Mouse (Mus musculus) CH12.LX (cell line): Measurements from ENCODE around the gene Sorcs3. TPM values are rescaled to one million over a fixed set of nuclear protein-coding genes. Genes with fewer than 3 reads are reported as not detected.

Source experiments
- DNase-seq: peaks from one replicate; pipeline ENCODE4 v3.0.0-alpha.2; 2013; ENCODE audit errors: extremely low read depth
- H3K27ac ChIP-seq: 2 replicates; pipeline ENCODE4 v1.5.1; 2012; ENCODE audit warnings: low read depth, mild to moderate bottlenecking, control low read depth, moderate library complexity; ENCODE audit not compliant: insufficient read depth
- H3K27me3 ChIP-seq: replicated peaks from 2 replicates; pipeline ENCODE3; 2012; ENCODE audit warnings: inconsistent platforms
- H3K36me3 ChIP-seq, 2 experiments: replicated peaks in 1 of 2; 2 replicates each; pipeline versions ENCODE3 to v1.6.1; 2012; ENCODE audit warnings: inconsistent platforms in 1 of 2, low read length in 1 of 2, mild to moderate bottlenecking in 1 of 2, mixed read lengths in 1 of 2, moderate library complexity in 1 of 2; ENCODE audit not compliant: control insufficient read depth in 1 of 2, insufficient read depth in 1 of 2
- H3K4me1 ChIP-seq, 2 experiments: 2 replicates each; pipeline ENCODE4 v1.6.1; 2012; ENCODE audit warnings: inconsistent platforms in 1 of 2, moderate library complexity in 1 of 2; ENCODE audit not compliant: insufficient read depth in 2 of 2, control insufficient read depth in 1 of 2
- H3K4me2 ChIP-seq: 2 replicates; pipeline ENCODE4 v1.6.1; 2012; ENCODE audit warnings: low read depth, mild to moderate bottlenecking, control low read depth; ENCODE audit not compliant: poor library complexity, insufficient read depth, severe bottlenecking
- H3K4me3 ChIP-seq, 3 experiments: fragments of 150-350 bp in 1 of 3; sonication (generic) in 1 of 3; replicated peaks in 1 of 3; 2 replicates each; pipeline versions ENCODE3 to v1.5.1; 2011 to 2012; ENCODE audit warnings: low read depth in 2 of 3, low read length in 2 of 3, mild to moderate bottlenecking in 2 of 3, moderate library complexity in 2 of 3, control low read depth in 1 of 3, improper control_type of control experiment in 1 of 3, inconsistent platforms in 1 of 3, mixed read lengths in 1 of 3; ENCODE audit not compliant: poor library complexity in 1 of 3
- H3K79me2 ChIP-seq: replicated peaks from 2 replicates; pipeline ENCODE4 v1.6.1; 2012; ENCODE audit warnings: mild to moderate bottlenecking, moderate library complexity; ENCODE audit not compliant: control insufficient read depth, poor library complexity, insufficient read depth, severe bottlenecking; ENCODE audit errors: extremely low read depth
- H3K9ac ChIP-seq: 2 replicates; pipeline ENCODE4 v1.6.1; 2012; ENCODE audit warnings: low read depth, mild to moderate bottlenecking, control low read depth, moderate library complexity; ENCODE audit not compliant: insufficient read depth
- H3K9me3 ChIP-seq: replicated peaks from 2 replicates; pipeline ENCODE3; 2012; ENCODE audit warnings: low read length, inconsistent platforms, mixed read lengths
- BHLHE40 ChIP-seq: IDR thresholded peaks from 2 replicates; pipeline ENCODE4 v1.6.1; 2011; ENCODE audit warnings: mild to moderate bottlenecking, low read depth, low read length, improper control_type of control experiment
- CHD1 ChIP-seq: IDR thresholded peaks from 2 replicates; pipeline ENCODE4 v1.6.1; 2012; ENCODE audit warnings: low read depth, low read length, improper control_type of control experiment, inconsistent platforms
- CHD2 ChIP-seq: IDR thresholded peaks from 2 replicates; pipeline ENCODE4 v1.6.1; 2011; ENCODE audit warnings: low read length, improper control_type of control experiment
- CTCF ChIP-seq, 2 experiments: IDR thresholded peaks in 1 of 2; conservative IDR thresholded peaks in 1 of 2; 2 replicates each; pipeline ENCODE4 v1.5.1; 2011 to 2012; ENCODE audit warnings: low read depth in 2 of 2, low read length in 2 of 2, improper control_type of control experiment in 1 of 2, inconsistent platforms in 1 of 2, mild to moderate bottlenecking in 1 of 2, moderate library complexity in 1 of 2
- E2F4 ChIP-seq: IDR thresholded peaks from 2 replicates; pipeline ENCODE4 v1.6.1; 2011; ENCODE audit warnings: low read depth, low read length, improper control_type of control experiment; ENCODE audit not compliant: insufficient replicate concordance
- ELF1 ChIP-seq: IDR thresholded peaks from 2 replicates; pipeline ENCODE4 v1.6.1; 2014; ENCODE audit warnings: low read depth, mild to moderate bottlenecking, inconsistent platforms, low read length, improper control_type of control experiment
- HCFC1 ChIP-seq: IDR thresholded peaks from 2 replicates; pipeline ENCODE4 v1.6.1; 2012; ENCODE audit warnings: low read depth, mild to moderate bottlenecking, inconsistent platforms, low read length, improper control_type of control experiment
- IRF4 ChIP-seq: IDR thresholded peaks from 2 replicates; pipeline ENCODE4 v1.6.1; 2014; ENCODE audit warnings: low read depth, mild to moderate bottlenecking, inconsistent platforms, low read length, improper control_type of control experiment
- JUND ChIP-seq: conservative IDR thresholded peaks from 2 replicates; pipeline ENCODE4 v1.6.1; 2011; ENCODE audit warnings: low read depth, low read length, improper control_type of control experiment
- KAT2A ChIP-seq: IDR thresholded peaks from 2 replicates; pipeline ENCODE4 v1.6.1; 2012; ENCODE audit warnings: low read length, improper control_type of control experiment, inconsistent platforms; ENCODE audit not compliant: insufficient replicate concordance
- MAFK ChIP-seq: IDR thresholded peaks from 2 replicates; pipeline ENCODE4 v1.6.1; 2011; ENCODE audit warnings: low read length, improper control_type of control experiment; ENCODE audit not compliant: insufficient replicate concordance
- MAX ChIP-seq: IDR thresholded peaks from 2 replicates; pipeline ENCODE4 v1.6.1; 2011; ENCODE audit warnings: low read length, improper control_type of control experiment
- MAZ ChIP-seq: IDR thresholded peaks from 2 replicates; pipeline ENCODE4 v1.6.1; 2012; ENCODE audit warnings: low read depth, mild to moderate bottlenecking, inconsistent platforms, low read length, improper control_type of control experiment, moderate library complexity
- MEF2A ChIP-seq: IDR thresholded peaks from 2 replicates; pipeline ENCODE4 v1.6.1; 2014; ENCODE audit warnings: low read depth, mild to moderate bottlenecking, inconsistent platforms, low read length, improper control_type of control experiment, borderline replicate concordance
- MXI1 ChIP-seq: IDR thresholded peaks from 2 replicates; pipeline ENCODE4 v1.6.1; 2011; ENCODE audit warnings: mild to moderate bottlenecking, low read depth, low read length, improper control_type of control experiment
- NELFE ChIP-seq: IDR thresholded peaks from 2 replicates; pipeline ENCODE4 v1.6.1; 2011; ENCODE audit warnings: low read depth, low read length, improper control_type of control experiment
- PAX5 ChIP-seq: IDR thresholded peaks from 2 replicates; pipeline ENCODE4 v1.6.1; 2012; ENCODE audit warnings: low read length, inconsistent platforms, mixed read lengths
- POLR2A ChIP-seq: IDR thresholded peaks from 2 replicates; pipeline ENCODE4 v1.6.1; 2011; ENCODE audit warnings: low read depth, mild to moderate bottlenecking, improper control_type of control experiment, low read length
- POLR2AphosphoS2 ChIP-seq: IDR thresholded peaks from 2 replicates; pipeline ENCODE4 v1.6.1; 2011; ENCODE audit warnings: low read depth, low read length, improper control_type of control experiment
- RAD21 ChIP-seq: IDR thresholded peaks from 2 replicates; pipeline ENCODE4 v1.6.1; 2011; ENCODE audit warnings: low read depth, mild to moderate bottlenecking, low read length, improper control_type of control experiment, moderate library complexity
- SIN3A ChIP-seq: IDR thresholded peaks from 2 replicates; pipeline ENCODE4 v1.6.1; 2012; ENCODE audit warnings: low read length, improper control_type of control experiment, inconsistent platforms
- TBP ChIP-seq: conservative IDR thresholded peaks from 2 replicates; pipeline ENCODE4 v1.6.1; 2011; ENCODE audit warnings: low read depth, low read length, improper control_type of control experiment
- USF1 ChIP-seq: IDR thresholded peaks from 2 replicates; pipeline ENCODE4 v1.6.1; 2014; ENCODE audit warnings: low read depth, mild to moderate bottlenecking, inconsistent platforms, low read length, improper control_type of control experiment
- USF2 ChIP-seq: conservative IDR thresholded peaks from 2 replicates; pipeline ENCODE4 v1.6.1; 2011; ENCODE audit warnings: low read depth, low read length, improper control_type of control experiment
- ZC3H11A ChIP-seq: IDR thresholded peaks from 2 replicates; pipeline ENCODE4 v1.6.1; 2012; ENCODE audit warnings: low read depth, mild to moderate bottlenecking, inconsistent platforms, low read length, improper control_type of control experiment
- ZMIZ1 ChIP-seq: IDR thresholded peaks from 2 replicates; pipeline ENCODE4 v1.6.1; 2012; ENCODE audit warnings: low read depth, mild to moderate bottlenecking, inconsistent platforms, low read length, improper control_type of control experiment
- ZNF384 ChIP-seq: IDR thresholded peaks from 2 replicates; pipeline ENCODE4 v1.6.1; 2012; ENCODE audit warnings: low read depth, low read length, improper control_type of control experiment, inconsistent platforms
- dilution Hi-C: fragments of 300-500 bp; cut with MboI; formaldehyde crosslinking; loops from 2 replicates; pipeline ENCODE4 v1.14.3; 2020; ENCODE audit warnings: low sequenced_read_pairs; ENCODE audit not compliant: extremely low pct_unique_long_range_greater_than_20kb, extremely low pct_ligation_motif_present
- in situ Hi-C: fragments of 300-500 bp; cut with MboI; formaldehyde crosslinking; loops from 3 replicates; pipeline ENCODE4 v1.14.3; 2019; ENCODE audit warnings: low sequenced_read_pairs, low pct_ligation_motif_present, low pct_unique_long_range_greater_than_20kb, mixed read lengths
- polyA plus RNA-seq: library from polyadenylated mRNA; unstranded; fragments of >175 nt; gene quantifications from 2 replicates; pipeline ENCODE4 v1.2.1, GENCODE M21; 2012; ENCODE audit warnings: low read depth; ENCODE audit not compliant: insufficient read length
- total RNA-seq, 2 experiments: library from RNA; depleted of rRNA; stranded (reverse); fragments of 300-350 nt in 1 of 2; fragments of >200 nt in 1 of 2; gene quantifications; 2 replicates each; pipeline ENCODE4 v1.2.3; 2012 to 2014

Gene Sorcs3
- total and polyA plus RNA-seq, 3 experiments, result not detected

- in situ Hi-C loops, result no loop called here
- Histone ChIP-seq H3K36me3 (no peaks in the 10 kb centered on the region), H3K4me1 (no peaks in the 10 kb centered on the region), H3K27ac (no peak overlapping the region), H3K9me3 (peaks cover 66% of the 10 kb centered on the region), H3K79me2 (no peaks in the 10 kb centered on the region), H3K9ac (no peak overlapping the region), H3K4me3 (no peak overlapping the region)
- no peak for DNase-seq
- TF ChIP-seq MXI1, result no peak
- no peak for TF ChIP-seq IRF4
- no peak for TF ChIP-seq RAD21
- no peak for TF ChIP-seq ZC3H11A
- no peak for TF ChIP-seq HCFC1
- no peak for TF ChIP-seq MAFK
- no peak for TF ChIP-seq USF2
- no peak for TF ChIP-seq MAX
- TF ChIP-seq CHD1, result no peak
- no peak for TF ChIP-seq TBP
- TF ChIP-seq KAT2A, result no peak
- TF ChIP-seq ZMIZ1, result no peak
- TF ChIP-seq MEF2A, result no peak
- TF ChIP-seq ELF1, result no peak
- no peak for TF ChIP-seq POLR2AphosphoS2
- no peak for TF ChIP-seq CHD2
- TF ChIP-seq POLR2A, result no peak
- no peak for TF ChIP-seq CTCF (conservative IDR thresholded peaks at IDR 0.05 in 1 of 2, IDR thresholded peaks at IDR 0.05 in 1 of 2; ENCODE audit: low read depth in 2 of 2, low read length in 2 of 2)
- TF ChIP-seq, all 38 proteins: peak for 0
- dilution Hi-C loops, result no loop called here
- Histone ChIP-seq H3K27me3 (no peaks in the 10 kb centered on the region), H3K4me2 (no peak overlapping the region)
These were observed 474.1 kb downstream of the Sorcs3 start for GRCm38 (mm10) chr19:48679896-48680295.

GRCm38 (mm10) chr19:48682485-48682884, 476.7 kb downstream of the Sorcs3 start:
- H3K4me3 ChIP-seq, result no peak overlapping the region
- H3K27ac ChIP-seq, result no peak overlapping the region
- H3K9me3 ChIP-seq, result peaks cover 68% of the 10 kb centered on the region
- no peaks in the 10 kb centered on the region for H3K36me3 ChIP-seq
- no peaks in the 10 kb centered on the region for H3K4me1 ChIP-seq
- TF ChIP-seq IRF4 (no peak), USF2 (no peak), E2F4 (no peak), POLR2A (no peak), USF1 (no peak), SIN3A (no peak), MAZ (no peak), KAT2A (no peak), ZNF384 (no peak), BHLHE40 (no peak), ZC3H11A (no peak), NELFE (no peak), POLR2AphosphoS2 (no peak), HCFC1 (no peak), PAX5 (no peak), CTCF (conservative IDR thresholded peaks at IDR 0.05 in 1 of 2, IDR thresholded peaks at IDR 0.05 in 1 of 2; ENCODE audit: low read depth in 2 of 2, low read length in 2 of 2) (no peak), JUND (no peak)
- TF ChIP-seq, all 38 proteins: peak for 0
- no peak for DNase-seq
- no peak overlapping the region for H3K4me2 ChIP-seq
- in situ Hi-C loops (no loop called here), dilution Hi-C loops (no loop called here)
- H3K79me2 ChIP-seq, result no peaks in the 10 kb centered on the region
- no peaks in the 10 kb centered on the region for H3K27me3 ChIP-seq
- no peak overlapping the region for H3K9ac ChIP-seq
